Mouse (Mus musculus) ES-E14 (cell line): ENCODE data around the gene Fry.

ENCODE experiments used
- HCFC1 ChIP-seq: IDR thresholded peaks from 2 replicates; pipeline ENCODE4 v1.6.1; 2012; ENCODE audit warnings: low read length, inconsistent platforms, borderline replicate concordance; ENCODE audit not compliant: insufficient read depth
- ZC3H11A ChIP-seq: IDR thresholded peaks from 2 replicates; pipeline ENCODE4 v1.6.1; 2012; ENCODE audit warnings: low read depth, mild to moderate bottlenecking, inconsistent platforms, low read length, borderline replicate concordance
- ZNF384 ChIP-seq: IDR thresholded peaks from 2 replicates; pipeline ENCODE4 v1.6.1; 2012; ENCODE audit warnings: low read depth, low read length, inconsistent platforms

DNA sequence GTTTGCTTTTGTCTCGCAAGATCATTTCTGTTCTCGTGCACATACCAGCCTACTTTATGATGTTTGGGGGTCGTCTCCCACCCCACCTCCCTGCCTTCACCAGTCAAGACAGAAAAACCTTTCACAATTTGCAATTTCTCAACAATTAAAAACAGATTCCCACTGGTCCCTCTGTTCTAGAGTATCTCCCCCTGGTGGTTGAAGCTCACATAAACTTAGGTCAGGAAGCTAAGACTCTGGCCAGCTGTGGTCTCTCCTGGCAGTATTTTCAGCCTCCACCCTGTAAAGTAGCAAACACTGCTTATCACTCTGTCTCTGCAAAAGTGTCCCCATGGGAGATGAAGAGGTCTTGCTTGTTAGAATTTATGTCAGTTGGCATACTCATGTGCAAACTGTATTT lies 366.8 kb downstream of the Fry start:
- no peak for TF ChIP-seq ZNF384
- no peak for TF ChIP-seq ZC3H11A
- TF ChIP-seq HCFC1: no peak
